Mouse (Mus musculus): ENCODE data around the gene Ddx47. TPM values are rescaled to one million over a fixed set of nuclear protein-coding genes. Genes with fewer than 3 reads are reported as not detected.

Gene Ddx47
- total and polyA plus RNA-seq, 3 experiments, result 102 to 117 TPM; not detected in 1

- peak overlapping the region; percentile 79 for H3K9ac ChIP-seq (ENCODE audit: control insufficient read depth, low read depth, low read length, poor library complexity, severe bottlenecking)
- peaks cover 5 to 27% of the 10 kb centered on the region in 2 experiments for H3K4me1 ChIP-seq (ENCODE audit: control insufficient read depth in 1 of 2, insufficient read depth in 2 of 2, low read length in 2 of 2)
- H3K79me2 ChIP-seq (ENCODE audit: control insufficient read depth, insufficient read depth, low read length, poor library complexity), result no peaks in the 10 kb centered on the region; the same call in 1 of the 2 replicates
- H3K9me3 ChIP-seq (replicated peaks; ENCODE audit: insufficient read depth, low read length), result no peaks in the 10 kb centered on the region
- DNase-seq (ENCODE audit: low read depth, low spot score), result peak; percentile 89
- no peaks in the 10 kb centered on the region for H3K27me3 ChIP-seq (ENCODE audit: control insufficient read depth in 1 of 2, insufficient read depth in 2 of 2, low read length in 2 of 2)
- peak overlapping the region; percentile 67 for H3K27ac ChIP-seq (ENCODE audit: control insufficient read depth, low read depth, low read length)
- H3K4me3 ChIP-seq (ENCODE audit: control insufficient read depth in 1 of 2, insufficient read depth in 1 of 2, low read depth in 2 of 2, low read length in 2 of 2), result peak overlapping the region; percentile 70 to 77
- peaks cover 0 to 10% of the 10 kb centered on the region in 2 experiments; a peak in 2 of 4 replicates for H3K36me3 ChIP-seq (ENCODE audit: control insufficient read depth in 1 of 2, insufficient read depth in 2 of 2, low read length in 2 of 2)
- no peak for TF ChIP-seq EP300 (IDR thresholded peaks at IDR 0.05; ENCODE audit: low read depth in 1 of 2, low read length in 2 of 2)
- TF ChIP-seq TBP (IDR thresholded peaks at IDR 0.05; ENCODE audit: low read depth, low read length), result no peak
- no peak for TF ChIP-seq USF2 (IDR thresholded peaks at IDR 0.05; ENCODE audit: borderline replicate concordance in 1 of 2, insufficient read depth in 1 of 2, low read depth in 1 of 2, low read length in 2 of 2)
- peak; percentile 70; the same call in 1 of the 2 replicates for TF ChIP-seq ZMIZ1 (IDR thresholded peaks at IDR 0.05; ENCODE audit: low read depth, low read length)
- no peak for TF ChIP-seq MEF2A (IDR thresholded peaks at IDR 0.05; ENCODE audit: extremely low read depth, insufficient replicate concordance, low read depth, low read length, poor library complexity, severe bottlenecking)
- TF ChIP-seq ZNF384 (IDR thresholded peaks at IDR 0.05; ENCODE audit: low read depth, low read length), result no peak
- no peak for TF ChIP-seq UBTF (IDR thresholded peaks at IDR 0.05; ENCODE audit: borderline replicate concordance, insufficient read depth, low read depth, low read length)
- no peak for TF ChIP-seq TAL1 (IDR thresholded peaks at IDR 0.05; ENCODE audit: low read length)
- TF ChIP-seq JUND (IDR thresholded peaks at IDR 0.05; ENCODE audit: low read depth, low read length), result no peak
- TF ChIP-seq MXI1 (IDR thresholded peaks at IDR 0.05; ENCODE audit: low read depth, low read length), result no peak
- no peak for TF ChIP-seq GABPA (IDR thresholded peaks at IDR 0.05; ENCODE audit: low read depth, low read length)
- peak; percentile 44; the same call in 1 of the 2 replicates for TF ChIP-seq SIN3A (IDR thresholded peaks at IDR 0.05; ENCODE audit: low read length)
- no peak; the same call in 1 of the 2 replicates for TF ChIP-seq POLR2AphosphoS2 (IDR thresholded peaks at IDR 0.05; ENCODE audit: low read length)
- TF ChIP-seq GATA1 (IDR thresholded peaks at IDR 0.05; ENCODE audit: low read depth, low read length), result no peak
- peak; percentile 33 for TF ChIP-seq RAD21 (IDR thresholded peaks at IDR 0.05; ENCODE audit: low read depth, low read length)
- peak; percentile 36; the same call in 1 of the 2 replicates for TF ChIP-seq USF1 (IDR thresholded peaks at IDR 0.05; ENCODE audit: low read depth, low read length)
- no peak for TF ChIP-seq RCOR1 (IDR thresholded peaks at IDR 0.05; ENCODE audit: low read depth, low read length)
- no peak for TF ChIP-seq CHD2 (IDR thresholded peaks at IDR 0.05; ENCODE audit: low read length)
- TF ChIP-seq TCF12 (IDR thresholded peaks at IDR 0.05; ENCODE audit: low read depth, low read length), result no peak
- TF ChIP-seq MAX (IDR thresholded peaks at IDR 0.05; ENCODE audit: low read length), result no peak
- no peak for TF ChIP-seq KAT2A (conservative IDR thresholded peaks at IDR 0.05; ENCODE audit: low read depth, low read length)
- no peak for TF ChIP-seq MYB (IDR thresholded peaks at IDR 0.05; ENCODE audit: low read depth, low read length)
- peak in 1 of 2 experiments; percentile 71; a peak in 3 of 4 replicates for TF ChIP-seq POLR2A (IDR thresholded peaks at IDR 0.05; ENCODE audit: control insufficient read depth in 1 of 2, insufficient read depth in 1 of 2, low read depth in 1 of 2, low read length in 2 of 2, poor library complexity in 1 of 2)
- TF ChIP-seq POLR2AphosphoS5 (IDR thresholded peaks at IDR 0.05; ENCODE audit: borderline replicate concordance, low read depth, low read length), result no peak
- no peak for TF ChIP-seq MAFK (IDR thresholded peaks at IDR 0.05; ENCODE audit: borderline replicate concordance, low read depth, low read length)
- no peak for TF ChIP-seq MYC (IDR thresholded peaks at IDR 0.05; ENCODE audit: low read depth, low read length)
- peak; percentile 69 for TF ChIP-seq SMC3 (IDR thresholded peaks at IDR 0.05; ENCODE audit: low read depth, low read length)
- no peak for TF ChIP-seq CHD1 (IDR thresholded peaks at IDR 0.05; ENCODE audit: low read depth, low read length)
- peak; percentile 85 for TF ChIP-seq NRF1 (IDR thresholded peaks at IDR 0.05; ENCODE audit: insufficient read depth, low read depth, low read length, poor library complexity, severe bottlenecking)
- TF ChIP-seq ELF1 (IDR thresholded peaks at IDR 0.05; ENCODE audit: low read depth, low read length), result 0 out of 2 replicates have a peak, but pooled peaks have one; percentile 16
- no peak for TF ChIP-seq BHLHE40 (IDR thresholded peaks at IDR 0.05; ENCODE audit: borderline replicate concordance, low read depth, low read length)
- no peak for TF ChIP-seq ZKSCAN1 (IDR thresholded peaks at IDR 0.05; ENCODE audit: low read depth, low read length)
- 0 out of 2 replicates have a peak, but pooled peaks have one; percentile 36 for TF ChIP-seq HCFC1 (IDR thresholded peaks at IDR 0.05; ENCODE audit: low read depth, low read length)
- TF ChIP-seq ZC3H11A (IDR thresholded peaks at IDR 0.05; ENCODE audit: low read depth, low read length), result peak; percentile 32; the same call in 1 of the 2 replicates
- no peak for TF ChIP-seq E2F4 (IDR thresholded peaks at IDR 0.05; ENCODE audit: borderline replicate concordance, low read depth, low read length)
Measured at GRCm38 (mm10) chr6:134983529-134984370, 27.7 kb upstream of the Ddx47 start.
